Mouse (Mus musculus) NIH3T3 (cell line): ENCODE measurements around the gene Trex2.

Experiments
- DNase-seq: peaks from one replicate; pipeline ENCODE4 v3.0.0-alpha.2; 2012; ENCODE audit warnings: low read depth

Gene Trex2

DNA sequence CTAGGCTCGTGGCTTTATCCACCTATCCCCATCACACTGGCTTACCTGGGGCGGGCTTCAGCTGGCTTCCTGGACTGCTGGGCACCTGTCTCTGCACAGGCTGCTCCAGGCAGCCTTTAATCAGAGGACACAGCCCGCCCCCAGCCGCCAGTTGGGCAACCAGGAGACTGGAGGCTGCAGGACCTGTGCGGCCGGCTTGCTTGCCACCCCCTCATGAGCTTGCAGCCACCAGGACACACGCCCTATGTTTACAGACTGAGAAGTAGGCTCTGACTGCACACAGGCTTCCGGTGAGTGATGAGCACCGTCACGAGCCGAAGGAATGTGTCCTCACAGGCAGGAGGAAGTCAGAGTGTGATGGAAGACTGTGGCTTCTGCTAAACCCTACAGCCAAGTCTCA, at the start of gene Trex2:
TSS of gene Trex2 (minus strand) at position 93 of the 400 bp plus-strand sequence.
- no peak for DNase-seq

DNA sequence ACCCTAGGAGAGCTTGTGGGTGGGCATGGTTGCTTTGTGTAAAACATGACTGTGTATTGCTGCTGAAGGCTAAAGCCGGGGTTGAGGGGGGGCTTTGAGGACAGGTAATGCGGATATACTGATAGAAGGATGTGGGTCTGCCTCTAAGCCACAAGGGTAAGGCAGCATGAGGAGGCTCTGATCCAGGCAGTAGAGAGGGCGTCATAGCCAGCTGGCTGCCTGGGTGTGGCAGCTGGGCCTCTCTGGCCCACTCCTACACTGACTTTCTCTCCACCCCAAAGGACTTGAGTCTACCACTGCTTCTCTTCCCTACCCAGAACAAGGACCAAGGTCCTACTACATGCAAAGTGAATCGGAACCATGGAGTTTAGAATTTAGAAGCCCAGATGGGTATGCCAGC, 49.7 kb upstream of the Trex2 start:
- DNase-seq: peak; percentile 39

GRCm38 (mm10) chrX:73484076-73484475, 48.9 kb upstream of the Trex2 start:
- peak; percentile 64 for DNase-seq

GRCm38 (mm10) chrX:73483484-73483810, 48.3 kb upstream of the Trex2 start, which contains the start of gene Bgn:
Gene Bgn, plus strand, starts transcription at chrX:73483602.
- peak; percentile 77 for DNase-seq

DNA sequence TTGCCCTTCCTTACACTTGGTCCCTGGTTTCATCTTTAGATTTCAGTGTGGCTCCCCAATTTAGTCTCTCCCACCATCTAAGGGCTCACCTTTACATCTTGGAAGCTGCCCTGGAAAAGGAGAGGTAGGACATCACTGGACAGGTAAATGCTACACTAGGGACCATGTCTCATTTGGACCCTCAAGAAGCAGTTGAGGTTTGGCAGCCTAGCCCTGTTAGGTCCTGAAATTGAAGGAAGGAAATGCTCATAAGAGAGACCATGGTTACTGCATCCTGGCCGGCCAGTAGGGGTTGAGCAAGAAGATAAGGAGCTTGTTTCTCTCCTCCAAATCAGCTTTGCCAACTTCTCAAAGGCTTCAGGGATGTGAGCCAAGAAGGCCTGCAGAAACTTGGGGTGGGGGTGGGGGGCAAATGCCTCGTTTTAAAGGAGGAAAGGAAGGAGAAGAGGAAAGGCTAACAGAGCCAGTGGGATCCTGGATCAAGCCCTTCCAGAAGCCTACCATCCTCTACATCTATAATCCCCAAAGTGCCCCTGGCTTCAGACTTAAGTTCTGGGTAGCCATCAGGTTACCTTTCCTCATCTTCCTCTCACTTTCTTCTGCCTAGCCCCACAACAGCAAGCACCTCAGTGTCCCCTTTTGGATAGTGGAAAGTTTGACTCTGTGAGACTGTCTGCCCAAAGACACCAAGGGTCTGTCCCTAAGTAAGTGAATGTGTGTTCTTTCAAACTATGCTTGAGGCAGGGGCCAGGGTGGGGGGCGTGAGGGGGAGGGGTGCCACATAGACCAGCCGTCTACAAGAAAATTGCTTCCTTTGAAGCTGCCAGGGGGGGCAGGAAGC, 47.7 kb upstream of the Trex2 start:
- DNase-seq: peak; percentile 70

DNA sequence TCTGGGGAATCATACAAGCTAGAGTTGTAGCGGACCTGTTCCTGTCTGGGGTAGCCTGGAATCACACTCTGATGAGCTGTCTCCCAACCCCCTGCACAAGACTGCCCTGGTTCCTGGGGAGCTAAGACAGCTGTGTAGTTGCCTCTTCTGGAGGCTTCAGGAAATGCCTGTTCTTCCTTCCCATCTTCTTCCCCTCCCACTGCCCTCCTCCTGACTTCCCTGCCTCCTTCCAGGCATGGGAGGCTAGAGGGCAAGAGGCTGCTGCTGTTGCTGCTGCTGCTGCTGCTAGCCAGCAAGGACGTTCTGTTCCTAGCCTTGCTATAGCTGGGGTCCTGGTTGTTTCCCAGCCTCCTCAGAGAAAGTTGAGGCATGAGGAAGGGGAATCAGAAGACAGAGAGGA, 45.2 kb upstream of the Trex2 start:
- DNase-seq: no peak

GRCm38 (mm10) chrX:73479656-73480055, 44.5 kb upstream of the Trex2 start:
- DNase-seq: peak; percentile 64

GRCm38 (mm10) chrX:73477500-73477899, 42.4 kb upstream of the Trex2 start:
- DNase-seq: peak; percentile 55

- DNase-seq: peak; percentile 84
Observed at GRCm38 (mm10) chrX:73476621-73477020, 41.5 kb upstream of the Trex2 start.

DNA sequence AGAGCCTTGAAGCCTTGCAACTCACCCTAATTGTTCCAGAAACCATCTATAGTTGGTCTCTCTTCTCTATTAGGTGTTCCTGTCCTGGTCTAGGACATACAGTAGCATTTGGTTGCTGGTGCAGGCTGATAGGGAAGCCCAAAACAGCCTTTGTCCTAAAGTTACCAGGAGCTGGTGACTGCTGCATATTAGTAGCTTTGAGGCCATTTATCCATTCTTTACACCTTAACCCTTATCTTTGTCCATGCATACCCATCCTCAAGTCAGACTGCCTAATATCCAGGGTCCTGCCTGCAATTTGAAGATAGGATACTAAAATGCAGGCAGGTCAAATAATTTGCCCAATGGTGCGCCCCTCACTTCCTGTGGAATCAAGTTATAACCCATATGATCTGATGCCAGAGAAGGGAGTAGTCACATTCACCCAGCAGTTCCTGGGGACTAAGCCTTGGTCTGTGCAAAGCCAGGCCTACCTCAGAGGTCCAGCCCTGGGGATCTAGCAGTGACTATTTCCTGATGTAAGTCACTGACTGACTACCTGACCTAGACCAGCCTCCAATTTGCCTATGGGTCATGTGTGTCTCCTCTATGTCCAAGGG, 40.6 kb upstream of the Trex2 start:
- DNase-seq: no peak

DNA sequence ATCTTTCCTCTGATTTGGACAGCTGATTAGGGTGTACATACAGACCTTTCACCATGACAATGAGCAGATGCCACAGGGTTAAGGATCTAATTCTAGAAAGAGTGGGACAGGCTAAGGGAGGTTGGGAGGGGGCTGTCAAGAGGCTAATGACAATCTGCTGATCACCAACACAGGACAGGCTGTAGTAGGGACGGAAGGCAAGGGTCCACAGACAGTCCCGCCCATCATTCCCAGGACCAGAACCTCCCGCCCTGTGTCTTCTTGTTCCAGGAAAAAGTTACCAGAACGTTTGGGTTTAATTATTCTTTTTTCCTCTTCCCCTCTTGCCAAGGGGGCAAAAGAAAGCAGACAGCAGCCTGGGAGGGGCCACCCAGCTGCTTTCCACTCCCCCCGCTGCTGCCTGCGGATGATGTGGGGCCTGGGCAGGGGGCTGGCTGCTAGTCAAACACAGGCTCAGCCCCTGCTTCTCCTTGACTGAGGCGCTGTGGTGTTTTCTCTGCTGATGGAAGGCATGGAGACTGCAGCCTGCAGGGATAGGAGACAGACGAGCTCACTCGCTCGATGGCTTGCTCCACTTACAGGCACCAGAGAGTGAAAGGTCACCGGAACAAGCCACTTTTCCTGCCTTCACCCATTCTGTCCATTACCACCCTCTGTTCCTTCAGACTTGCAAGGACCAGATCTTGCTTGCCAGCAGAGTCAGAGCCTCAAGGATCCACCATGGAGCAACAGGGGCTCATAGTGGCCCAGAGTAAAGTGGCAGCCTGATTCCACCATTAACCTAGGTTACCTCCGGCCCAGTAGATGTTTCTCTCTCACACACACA, 39.4 kb upstream of the Trex2 start:
- no peak for DNase-seq

DNA sequence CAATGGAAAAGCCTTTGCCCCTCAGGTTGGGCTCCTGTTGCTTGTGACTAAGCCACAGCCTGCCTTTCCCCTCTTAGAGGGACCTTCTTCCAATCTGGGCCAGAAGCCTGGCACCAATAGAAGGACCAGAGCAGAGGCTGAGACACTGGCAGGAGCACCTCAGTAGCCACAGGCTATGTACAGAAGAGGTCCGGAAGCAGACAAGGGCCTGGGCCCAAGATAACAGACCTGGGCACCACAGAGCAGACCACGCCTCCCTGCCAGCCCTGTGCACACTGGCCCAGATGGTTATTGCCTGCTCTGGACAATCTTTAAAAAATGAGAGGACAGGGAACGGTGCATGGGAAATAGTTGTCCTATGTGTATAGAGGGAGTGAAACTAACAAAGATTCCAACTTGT, 36.6 kb upstream of the Trex2 start:
- no peak for DNase-seq

DNA sequence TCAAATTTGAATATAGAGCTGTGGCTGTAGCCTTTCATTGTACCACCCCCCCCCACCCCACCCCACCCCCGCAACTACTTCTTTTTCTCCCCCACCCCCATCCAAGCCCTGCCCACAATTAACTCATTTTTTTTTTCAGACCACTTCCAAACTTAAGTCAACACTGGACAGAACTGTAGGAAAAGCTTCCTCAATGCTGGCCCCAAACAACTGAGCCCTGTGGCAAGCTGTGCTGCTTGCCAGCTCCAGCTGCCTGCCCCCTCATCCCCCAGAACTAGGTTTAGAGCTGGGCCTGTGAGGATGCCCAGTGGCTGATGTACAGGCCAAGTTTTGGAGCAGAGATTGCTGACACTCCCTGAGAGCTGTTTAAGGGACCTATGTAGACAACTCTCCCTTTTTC, 33.6 kb upstream of the Trex2 start:
- peak; percentile 58 for DNase-seq

DNA sequence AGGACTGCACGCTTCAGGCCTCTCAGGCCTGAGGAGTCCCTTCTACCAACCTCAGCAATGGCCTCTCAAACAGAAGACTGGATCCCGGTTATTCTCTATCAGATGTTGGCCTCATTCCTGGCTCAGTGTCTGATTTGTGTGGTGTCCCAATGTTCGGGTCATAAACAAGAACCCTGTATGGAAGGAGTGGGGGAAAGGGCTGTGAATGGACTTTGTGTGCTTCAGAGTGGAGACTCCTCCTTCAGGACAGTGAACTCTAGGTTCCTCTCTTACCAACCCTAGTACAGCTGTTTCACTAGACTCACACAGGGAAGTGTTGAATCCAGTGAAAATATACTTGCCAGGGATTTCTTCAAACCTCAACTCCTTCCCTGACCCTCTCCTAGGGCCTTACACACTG, 33.2 kb upstream of the Trex2 start:
- DNase-seq: peak; percentile 66

DNA sequence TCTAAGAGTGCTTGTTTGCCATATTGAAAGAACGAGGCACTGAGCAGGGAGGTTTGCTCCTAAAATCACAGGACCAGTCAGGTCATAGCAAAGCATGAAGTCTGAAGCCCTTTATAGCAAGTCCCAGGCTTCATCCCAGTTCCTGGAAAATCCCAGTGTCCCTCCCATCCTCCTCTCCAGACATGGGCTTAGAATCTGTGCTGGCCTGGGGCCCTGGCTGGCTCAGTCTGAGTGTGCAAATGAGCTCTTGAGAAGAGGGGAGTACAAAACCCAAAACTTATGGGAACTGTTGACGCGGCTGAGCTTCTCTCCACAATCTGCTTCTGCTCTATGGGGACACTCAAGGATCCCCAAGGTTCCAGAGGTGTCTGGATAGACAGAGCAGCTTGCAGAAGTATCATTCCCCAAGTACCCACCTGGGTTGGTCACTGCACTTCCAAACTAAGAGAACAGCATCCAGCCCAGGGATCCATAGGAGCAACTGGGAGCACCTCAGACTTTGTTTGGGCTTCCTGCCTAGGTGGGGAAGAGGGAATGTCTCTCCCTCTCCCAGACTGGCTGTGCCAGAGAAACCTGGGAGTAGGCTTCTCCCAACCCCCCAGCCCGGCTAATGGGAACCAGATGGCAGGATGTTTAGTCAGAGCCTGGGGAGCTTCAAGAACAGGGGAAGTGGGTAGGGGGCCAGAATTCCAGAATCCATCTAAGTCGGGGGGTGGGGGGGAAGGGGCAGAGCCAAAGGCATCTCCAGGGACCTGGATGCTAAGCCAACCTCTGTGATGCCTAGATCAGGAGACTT, 32.5 kb upstream of the Trex2 start:
- peak; percentile 89 for DNase-seq

DNA sequence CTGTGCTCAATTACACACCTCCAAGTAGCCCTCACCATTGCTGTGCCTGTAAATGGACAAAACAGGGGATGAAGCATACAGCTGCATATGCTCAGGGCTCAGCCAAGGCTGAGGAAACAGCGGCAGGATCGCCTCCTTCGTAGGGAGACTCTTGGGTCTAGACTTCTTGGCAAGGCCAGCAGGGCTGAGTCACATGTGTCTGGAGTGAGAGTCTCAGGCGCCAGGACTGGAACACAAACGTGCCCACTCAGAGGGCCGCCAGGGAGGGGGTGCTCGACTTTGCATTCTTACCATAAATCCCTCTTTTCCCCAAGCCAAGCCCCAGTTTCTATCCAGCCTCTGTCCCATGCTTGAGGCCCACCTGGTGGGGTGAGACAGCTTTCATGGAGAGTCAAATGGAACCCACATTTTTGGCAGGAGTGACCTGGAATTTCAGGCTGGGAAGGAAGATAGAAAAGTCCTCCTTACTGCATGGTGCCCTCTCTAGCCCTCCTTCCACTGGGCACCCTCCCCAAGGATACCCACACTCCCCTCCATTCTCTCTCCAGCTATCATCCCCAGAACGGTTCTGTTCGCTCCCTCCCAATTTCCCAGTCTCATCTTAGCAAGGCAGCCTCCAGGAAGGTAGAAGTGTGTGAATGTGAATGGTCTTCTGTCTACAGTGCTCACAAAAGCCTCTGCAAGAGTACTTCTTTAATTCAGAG, 30.5 kb upstream of the Trex2 start:
- peak; percentile 87 for DNase-seq

- peak; percentile 56 for DNase-seq
Observed at GRCm38 (mm10) chrX:73460792-73461191, 25.6 kb upstream of the Trex2 start.

DNA sequence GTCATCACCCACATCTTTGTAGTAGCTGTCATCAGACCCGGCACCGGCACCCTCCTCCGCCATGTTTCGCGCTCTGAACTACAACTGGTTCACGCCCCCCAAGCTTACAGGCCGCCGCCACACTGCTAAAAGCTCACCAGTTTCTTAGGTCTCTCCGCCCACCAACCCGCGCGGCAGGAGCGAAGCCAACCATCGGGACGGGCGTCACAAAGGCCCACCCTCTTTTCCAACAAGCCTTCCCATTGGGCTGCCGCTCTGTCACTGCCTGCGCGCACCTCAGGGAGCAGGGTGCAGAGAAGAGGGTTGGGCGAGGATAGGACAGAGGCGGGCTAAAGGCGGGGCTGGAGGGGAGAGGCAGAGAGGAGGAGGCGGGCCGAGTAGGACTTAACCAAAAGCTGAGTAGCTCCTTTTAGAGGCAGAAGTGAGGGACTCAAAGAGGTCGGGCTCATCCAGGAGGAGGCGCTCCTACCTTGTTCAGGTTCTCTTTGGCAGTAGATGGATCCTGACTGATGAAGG, 23.8 kb upstream of the Trex2 start, which contains the start of gene Haus7:
TSS of gene Haus7 (minus strand) at position 168 of the 516 bp plus-strand sequence.
- DNase-seq: peak; percentile 95

- peak; percentile 75 for DNase-seq
Observed at GRCm38 (mm10) chrX:73451949-73452348, 16.8 kb upstream of the Trex2 start.

- DNase-seq: peak; percentile 62
Observed at GRCm38 (mm10) chrX:73441428-73441827, 6.3 kb upstream of the Trex2 start.

DNA sequence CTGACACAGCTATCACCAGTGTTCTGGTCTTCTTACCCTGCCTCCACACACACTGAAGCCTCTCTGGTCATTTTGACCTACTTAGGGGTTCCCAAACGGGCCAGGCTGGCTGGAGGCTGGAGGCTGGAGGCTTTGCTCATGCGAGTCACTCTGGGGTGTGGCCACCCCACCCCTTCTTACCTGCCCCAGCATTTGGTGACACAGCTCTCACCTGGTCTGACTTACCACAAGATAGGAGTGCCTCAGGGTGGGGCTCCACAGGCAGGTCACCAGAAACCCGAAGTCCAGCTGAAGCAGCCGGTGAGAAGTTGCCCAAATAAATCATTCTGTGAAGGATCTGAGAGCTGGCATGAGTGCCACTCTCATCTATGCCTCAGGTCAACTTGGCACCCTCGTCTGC, 2.3 kb downstream of the Trex2 start:
- DNase-seq: no peak
